Mouse (Mus musculus) A20 (cell line): ENCODE measurements around the gene Cpsf4l.

Experiments
- DNase-seq: peaks from one replicate; pipeline ENCODE4 v3.0.0-alpha.2; 2011; ENCODE audit warnings: low read depth, low spot score

Gene Cpsf4l

GRCm38 (mm10) chr11:113709731-113710256 lies at the start of gene Cpsf4l:
Gene Cpsf4l, minus strand, starts transcription at chr11:113710017.
- no peak for DNase-seq

DNA sequence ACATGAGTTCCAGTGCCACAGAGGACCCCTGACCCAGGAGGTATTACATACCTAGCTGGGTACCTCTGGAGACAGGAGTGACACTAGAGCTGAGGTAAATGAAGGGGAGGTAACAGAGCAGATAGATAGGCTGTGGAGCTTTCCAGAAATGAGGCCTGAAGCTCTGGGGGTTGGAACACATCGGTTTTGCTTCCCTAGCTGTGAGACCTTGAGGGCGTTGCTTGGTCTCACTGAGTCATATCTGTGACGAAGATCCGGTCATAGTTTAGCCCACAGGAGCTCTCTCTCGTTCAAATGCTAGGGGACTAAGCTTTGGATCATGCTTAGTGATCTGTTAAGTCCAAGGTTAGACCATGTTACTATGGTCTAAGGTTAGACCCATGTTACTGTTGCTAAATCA lies 49.0 kb upstream of the Cpsf4l start:
- no peak for DNase-seq

DNA sequence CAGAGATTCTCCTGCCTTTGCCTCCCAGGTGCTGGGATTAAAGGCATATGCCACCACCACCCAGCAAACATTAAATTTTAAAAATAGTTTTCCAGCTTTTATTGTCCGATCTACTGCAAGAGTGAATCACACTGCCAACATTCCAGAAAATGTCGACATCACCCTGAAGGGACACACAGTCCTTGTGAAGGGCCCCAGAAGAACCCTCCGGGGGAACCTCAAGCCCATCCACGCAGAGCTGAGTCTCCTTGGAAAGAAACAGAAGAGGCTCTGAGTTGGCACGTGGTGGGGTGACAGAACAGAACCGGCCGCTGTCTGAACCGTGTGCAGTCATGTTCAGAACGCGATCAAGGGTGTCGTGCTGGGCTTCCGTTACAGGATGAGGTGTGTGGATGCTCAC lies 46.8 kb upstream of the Cpsf4l start:
- DNase-seq, result no peak

- no peak for DNase-seq
Measured at GRCm38 (mm10) chr11:113755878-113756277, 46.1 kb upstream of the Cpsf4l start.

DNA sequence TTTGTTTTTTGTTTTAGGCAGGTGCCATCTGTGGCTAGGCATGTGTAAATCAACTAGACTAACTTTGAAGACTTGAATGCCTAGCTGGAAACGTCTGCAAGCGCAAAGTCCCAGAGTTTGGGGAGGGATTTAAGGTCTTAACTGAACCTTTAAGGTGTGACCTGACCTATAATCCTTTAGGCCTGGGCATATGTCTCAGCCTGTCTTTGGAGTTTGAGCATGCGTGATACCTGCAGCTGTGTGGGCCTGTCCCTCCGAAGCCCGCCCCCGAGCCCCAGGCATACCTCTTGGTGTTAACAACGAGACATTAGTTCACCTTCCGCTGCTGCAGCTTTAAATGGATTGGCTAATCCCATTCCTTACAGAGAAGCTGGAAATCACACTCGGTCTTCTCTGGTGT lies 45.0 kb upstream of the Cpsf4l start:
- DNase-seq, result no peak

GRCm38 (mm10) chr11:113752685-113753430 lies 43.0 kb upstream of the Cpsf4l start:
- DNase-seq, result peak; percentile 8

GRCm38 (mm10) chr11:113752158-113752661 lies 42.4 kb upstream of the Cpsf4l start:
- DNase-seq, result peak; percentile 66

- DNase-seq, result peak; percentile 95
Measured at GRCm38 (mm10) chr11:113751484-113752084, 41.8 kb upstream of the Cpsf4l start, which contains the start of gene Cdc42ep4. Gene Cdc42ep4, minus strand, starts transcription at chr11:113751881.

DNA sequence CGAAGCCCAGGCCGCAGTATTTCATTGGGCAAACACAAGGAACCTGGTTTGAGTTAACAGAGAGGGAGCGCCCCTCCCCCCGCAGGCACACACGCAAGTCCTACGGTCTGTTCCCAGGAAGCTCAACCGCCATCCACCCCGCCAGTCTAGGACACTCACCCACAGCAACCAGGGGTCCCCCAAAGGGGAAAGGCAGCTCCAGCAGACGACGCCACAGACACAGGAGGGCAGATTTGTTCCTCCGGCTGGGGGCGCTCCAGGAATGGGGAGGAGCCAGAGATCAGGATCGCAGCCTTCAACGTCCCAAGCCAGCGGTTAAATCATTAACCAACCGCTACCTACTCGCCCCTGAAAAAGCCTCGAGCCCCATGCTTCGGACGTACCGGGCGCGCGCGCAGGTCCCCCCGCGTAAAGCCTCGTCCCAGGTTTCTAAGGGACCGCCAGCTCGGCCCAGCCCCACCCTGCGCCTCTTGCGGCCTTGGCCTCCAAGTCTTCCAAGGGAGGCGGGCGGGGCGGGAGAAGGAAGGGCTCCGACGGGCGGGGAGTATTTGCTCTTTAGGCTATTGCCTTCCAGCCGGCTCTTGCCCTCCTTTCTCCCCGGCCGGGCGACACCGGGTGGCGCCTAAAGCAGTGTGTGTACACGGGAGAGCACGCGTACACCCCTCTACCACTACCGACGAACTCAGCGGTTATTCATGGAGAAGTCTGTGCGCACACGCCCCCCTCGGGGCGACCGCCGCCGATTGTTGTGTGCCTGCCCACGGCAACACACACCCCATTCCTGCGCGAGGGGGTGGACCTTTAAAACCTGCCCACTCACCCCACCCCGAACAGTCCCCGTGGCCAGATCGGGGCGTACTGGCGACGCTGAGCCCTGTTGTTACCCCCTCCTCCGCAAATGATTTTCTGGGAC lies 41.0 kb upstream of the Cpsf4l start:
- peak; percentile 7 for DNase-seq

- DNase-seq, result no peak
Measured at GRCm38 (mm10) chr11:113749749-113750351, 40.0 kb upstream of the Cpsf4l start.

DNA sequence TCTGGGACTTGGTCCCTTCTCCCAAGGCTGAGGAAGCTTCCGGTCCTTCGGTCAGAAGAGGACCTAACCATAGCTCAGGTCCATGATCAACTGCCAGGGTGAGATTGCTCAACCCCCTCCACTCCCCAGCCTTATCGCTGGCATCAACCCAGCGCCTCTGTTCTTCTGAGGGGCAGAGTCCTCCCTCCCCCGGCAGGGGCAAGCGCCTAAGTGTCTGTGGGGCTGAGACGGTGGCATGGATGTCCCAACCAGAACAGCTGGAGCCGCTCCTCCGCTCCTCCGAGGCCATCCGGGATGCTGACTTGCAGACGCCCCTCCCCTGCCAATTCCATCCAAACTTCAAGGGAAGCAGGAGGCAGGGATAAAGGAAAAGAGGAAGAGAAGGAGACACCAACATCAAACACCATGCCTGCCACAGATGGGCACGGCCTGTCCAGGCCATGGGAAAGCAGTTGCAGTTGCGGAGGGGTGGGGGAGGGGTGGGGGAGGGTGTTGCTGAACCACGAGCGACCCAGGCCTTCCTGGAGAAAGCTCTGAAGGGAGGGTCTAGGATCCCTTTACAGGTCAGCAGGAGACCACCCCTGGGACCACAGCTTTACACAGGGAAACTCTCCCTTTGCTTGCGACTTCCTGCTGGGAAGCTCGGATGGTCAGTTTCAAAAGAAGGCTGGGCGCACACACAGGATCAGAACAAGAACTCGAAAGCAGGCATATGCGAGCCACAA lies 39.1 kb upstream of the Cpsf4l start:
- DNase-seq, result no peak

GRCm38 (mm10) chr11:113747725-113748380 lies 38.0 kb upstream of the Cpsf4l start:
- DNase-seq, result no peak

DNA sequence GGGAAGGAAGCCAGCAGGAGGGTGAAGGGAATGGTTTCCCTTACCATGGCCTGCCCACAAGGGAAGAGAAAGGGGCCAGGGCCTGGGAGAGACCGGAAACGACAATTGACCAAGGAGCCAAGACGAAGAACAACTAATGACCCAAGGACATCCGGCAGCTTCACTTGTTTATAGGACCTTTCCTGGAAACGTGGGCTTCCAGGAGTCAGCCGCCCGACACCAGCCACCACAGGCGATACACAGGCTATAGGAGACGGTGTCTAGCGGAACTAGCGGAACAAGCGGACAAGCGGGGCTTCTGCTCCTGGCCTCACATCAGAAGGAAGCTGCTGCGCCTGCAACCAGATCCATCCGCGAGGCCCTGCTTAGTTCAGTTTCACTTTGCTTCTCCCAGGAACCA lies 37.2 kb upstream of the Cpsf4l start:
- no peak for DNase-seq

DNA sequence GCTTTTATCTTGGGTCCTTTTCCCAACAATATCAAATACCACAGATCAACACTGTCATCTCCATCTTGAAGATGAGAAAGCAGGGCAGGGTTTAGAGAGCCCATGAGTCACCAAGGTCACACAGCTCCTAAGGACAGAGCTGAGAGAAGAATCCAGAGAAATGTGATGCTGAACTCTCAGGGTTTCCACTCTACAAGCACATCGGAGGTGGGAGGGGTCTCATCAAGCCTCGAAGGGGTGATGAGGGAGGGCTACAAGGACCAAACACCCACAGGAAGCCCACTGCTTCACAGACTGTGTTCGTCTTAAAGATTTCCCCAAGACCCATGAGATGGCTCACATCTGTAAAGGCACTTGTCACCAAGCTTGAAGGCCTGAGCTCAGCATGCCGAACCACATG lies 36.1 kb upstream of the Cpsf4l start:
- no peak for DNase-seq

- DNase-seq, result no peak
Measured at GRCm38 (mm10) chr11:113742998-113743397, 33.2 kb upstream of the Cpsf4l start.

GRCm38 (mm10) chr11:113740100-113740499 lies 30.3 kb upstream of the Cpsf4l start:
- no peak for DNase-seq

DNA sequence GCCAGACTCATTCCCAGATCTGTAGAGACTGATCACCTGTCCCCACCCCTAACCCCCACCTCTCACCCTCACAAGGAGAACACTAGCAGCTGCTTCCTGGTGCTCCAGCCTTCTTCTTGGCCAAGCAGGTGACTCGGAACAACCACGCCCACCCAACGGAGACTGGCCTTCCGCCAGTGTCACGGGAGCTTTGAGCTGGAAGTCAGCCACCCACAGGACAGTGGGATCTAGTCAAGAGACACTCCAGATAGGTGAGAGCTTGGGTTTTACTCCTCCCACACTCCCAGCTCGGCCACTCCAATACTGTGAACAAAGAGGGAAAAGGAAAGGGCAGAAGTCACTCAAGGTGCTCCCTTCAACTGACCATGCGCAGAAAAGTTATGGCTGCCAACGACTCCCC lies 29.4 kb upstream of the Cpsf4l start:
- no peak for DNase-seq

- DNase-seq, result no peak
Measured at GRCm38 (mm10) chr11:113737912-113738311, 28.1 kb upstream of the Cpsf4l start.

DNA sequence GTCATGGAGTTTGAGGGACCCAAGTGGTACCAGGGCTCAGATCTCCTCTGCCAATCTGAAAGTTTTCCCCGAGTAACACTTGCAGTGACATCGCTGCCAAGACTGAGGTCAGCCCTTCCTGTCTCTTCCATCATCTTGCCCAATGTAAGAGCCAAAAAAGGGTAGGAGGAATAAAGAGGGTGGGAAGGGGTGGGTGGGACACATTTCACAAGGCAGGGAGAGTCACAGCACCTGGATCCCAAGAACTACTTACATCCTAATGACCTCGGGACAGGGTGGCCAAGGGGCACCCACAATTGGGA lies 27.7 kb upstream of the Cpsf4l start:
- DNase-seq, result no peak

- DNase-seq, result no peak
Measured at GRCm38 (mm10) chr11:113736848-113737552, 27.2 kb upstream of the Cpsf4l start.
